Comparison of ENCODE assay signal across 8 mouse cellular contexts in the genomic region with DNA sequence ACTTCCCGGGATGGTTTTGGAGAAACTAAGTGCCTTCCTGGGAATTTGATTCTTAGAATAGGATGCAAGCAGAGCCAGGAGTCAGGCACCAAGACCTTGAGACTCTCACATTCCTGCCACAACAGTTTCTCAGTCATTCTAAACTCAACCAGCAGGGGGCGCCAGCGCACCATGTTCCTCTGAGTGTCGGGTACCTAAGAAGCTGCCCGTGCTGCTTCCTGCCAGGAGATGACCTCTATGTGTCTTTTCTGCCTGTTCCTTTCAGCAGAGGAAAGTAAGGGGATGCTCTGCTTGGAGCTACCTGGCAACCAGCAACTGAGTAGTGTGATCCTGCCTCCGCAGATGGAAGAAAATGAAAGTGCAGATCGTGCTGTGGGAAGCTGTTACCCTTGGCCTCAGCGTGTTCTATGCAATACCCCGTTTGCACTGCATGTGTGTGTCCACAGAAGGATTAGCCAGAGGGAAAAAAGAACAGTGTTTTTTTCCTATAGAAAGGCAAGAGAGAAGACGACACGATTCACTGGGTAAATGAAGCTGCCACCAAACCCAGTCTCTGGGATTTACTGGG. TPM values are rescaled to one million over a fixed set of nuclear protein-coding genes. Genes with fewer than 3 reads are reported as not detected.
DNase-seq lines count a peak whose midpoint lies in the region; ATAC-seq lines count a peak whose summit lies in the region.

No protein-coding gene starts in this region.

- peak; percentile 82 for DNase-seq in Muller cell, postnatal 12 days (ENCODE audit: inconsistent ontology term)
- peak; percentile 78 to 88 for DNase-seq in heart, postnatal 36 days
- peak; percentile 88 to 92 for DNase-seq in layer of hippocampus, postnatal 36 days
- peak; percentile 89 for DNase-seq in lung, postnatal 36 days
- DNase-seq in retina, postnatal 7 days (ENCODE audit: low read depth, low spot score) = peak; percentile 65
- DNase-seq in urinary bladder, adult 18-20 months (ENCODE audit: low spot score in 2 of 2) = peak; percentile 53 to 84

- H3K4me1 ChIP-seq in forebrain, embryonic 15.5 days = peaks cover 4% of the 10 kb centered on the region; the same call in 1 of the 2 replicates

- H3K27me3 ChIP-seq in forebrain, embryonic 15.5 days = no peaks in the 10 kb centered on the region

- WGBS in forebrain, embryonic 15.5 days = 35% methylated on average over 11 of the region's 11 CpGs

- H3K4me2 ChIP-seq in forebrain, embryonic 15.5 days (replicated peaks) = no peak overlapping the region

- peak; percentile 79 for ATAC-seq in cerebellum, adult (ENCODE audit: insufficient number of reproducible peaks, low FRiP score, low TSS enrichment)
- peak; percentile 53; the same call in 1 of the 2 replicates for ATAC-seq in forebrain, embryonic 15.5 days (replicated peaks)

- no peak overlapping the region for H3K27ac ChIP-seq in forebrain, embryonic 15.5 days (replicated peaks)

- no peak overlapping the region for H3K4me3 ChIP-seq in forebrain, embryonic 15.5 days

- H3K36me3 ChIP-seq in forebrain, embryonic 15.5 days = no peaks in the 10 kb centered on the region

- no peaks in the 10 kb centered on the region for H3K9me3 ChIP-seq in forebrain, embryonic 15.5 days

- intact Hi-C loops in heart, postnatal 36 days (cut with DNase I) = loop anchor here (1.0 to 5.0 kb wide), 2 partner anchors 854 to 1111 kb away; no protein-coding TSS in a partner anchor

- no peak overlapping the region for H3K9ac ChIP-seq in forebrain, embryonic 15.5 days (replicated peaks)

RNA-seq across cellular contexts. Expression of a gene that starts 53.9 kb away (rescaled TPM):
- 31.6 and 33.6 TPM in 2 replicates for polyA plus RNA-seq in forebrain, embryonic 15.5 days (2015; fragmentation: Nextera tagmentation; extraction: Ambion mirVana)
- 100 to 1,000 TPM; 117 to 136 TPM for total RNA-seq in heart, postnatal 36 days (2021)
- 100 to 1,000 TPM; 109 to 113 TPM for total RNA-seq in layer of hippocampus, postnatal 36 days (2021)
